Mouse (Mus musculus) left cerebral cortex, postnatal 14 days (tissue): ENCODE results near the gene Ror1. TPM values are rescaled to one million over a fixed set of nuclear protein-coding genes. Genes with fewer than 3 reads are reported as not detected.

Experiments
- DNase-seq, 2 experiments: peaks; one replicate each; pipeline ENCODE4 v3.0.0; 2021 to 2022; ENCODE audit warnings: low spot score in 2 of 2, mixed read lengths in 1 of 2
- intact Hi-C: fragments of 180-260 bp; cut with DNase I; formaldehyde crosslinking; loops from one replicate; pipeline ENCODE4 v1.15.1; 2025
- total RNA-seq, 2 experiments: library from RNA; stranded (reverse); gene quantifications; 2 replicates each; pipeline ENCODE4 v1.2.3; 2021

Ror1 gene
- total RNA-seq, 2 experiments from 2014 or later, result 1.0 to 1.2 TPM

DNA sequence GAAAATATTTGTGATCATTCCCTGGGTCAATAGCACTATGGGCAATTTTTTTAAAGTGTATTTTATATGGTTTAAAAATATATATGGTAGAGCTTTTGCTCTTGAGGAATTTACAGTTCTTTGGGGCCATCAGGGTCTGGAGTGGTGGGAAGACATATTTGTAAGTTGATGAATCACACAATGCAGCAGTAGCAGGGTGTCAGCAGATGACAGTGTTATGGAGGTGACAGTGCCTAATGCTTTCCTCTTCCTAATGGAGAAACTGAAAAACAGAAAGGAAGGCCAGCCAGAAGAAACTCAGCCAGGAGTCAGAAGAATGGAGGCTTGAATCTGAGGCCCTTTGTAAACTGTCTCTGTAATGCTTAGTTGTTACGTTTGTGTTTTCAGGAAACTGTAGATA is 181.4 kb downstream of the Ror1 start:
- intact Hi-C loops, result no loop called here
- no peak for DNase-seq

- DNase-seq, result no peak
- intact Hi-C loops, result no loop called here
Observed at GRCm38 (mm10) chr4:100283171-100283880, 187.7 kb downstream of the Ror1 start.

- DNase-seq, result no peak
- intact Hi-C loops, result no loop called here
Observed at GRCm38 (mm10) chr4:100284528-100284927, 188.9 kb downstream of the Ror1 start.

- no peak for DNase-seq
- intact Hi-C loops, result no loop called here
Observed at GRCm38 (mm10) chr4:100286111-100286541, 190.5 kb downstream of the Ror1 start.

DNA sequence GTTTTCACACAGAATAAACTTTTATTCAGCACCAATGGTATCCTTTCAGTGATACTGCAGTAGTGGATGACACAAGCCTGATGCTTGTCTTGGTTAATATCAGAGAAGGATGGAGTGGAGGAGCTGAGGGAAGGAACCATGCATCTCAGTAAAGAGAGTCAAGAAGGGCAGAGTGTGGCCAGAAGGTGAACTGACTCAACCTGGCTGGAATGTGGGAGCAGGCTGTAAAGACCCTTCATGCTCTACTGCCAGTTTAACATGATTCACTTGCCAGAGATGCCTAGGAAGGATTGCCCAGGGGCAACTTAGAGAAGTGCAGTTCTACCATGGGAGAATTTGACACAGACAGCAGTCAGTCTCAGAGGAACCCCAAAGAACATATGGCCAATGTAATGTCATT is 191.2 kb downstream of the Ror1 start:
- no peak for DNase-seq
- intact Hi-C loops, result no loop called here

DNA sequence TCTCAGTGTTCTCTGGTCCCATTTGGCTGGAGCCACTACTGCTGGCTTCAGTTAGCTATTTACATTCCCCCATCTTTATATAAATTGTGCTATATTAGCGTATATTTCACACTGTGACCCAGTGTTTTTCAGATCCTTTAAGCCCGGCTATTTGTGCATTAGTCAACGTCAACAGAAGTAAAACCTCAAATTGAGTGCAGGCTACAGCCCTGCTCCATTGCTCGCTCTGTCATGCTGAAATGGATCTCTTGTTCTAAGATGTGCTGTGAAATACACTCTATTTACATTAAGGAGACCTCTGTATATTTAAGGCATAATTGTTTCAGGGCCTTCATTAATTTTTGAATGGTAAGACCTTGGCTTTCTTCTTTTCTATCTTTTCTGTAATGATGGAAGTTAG is 192.2 kb downstream of the Ror1 start:
- intact Hi-C loops, result no loop called here
- DNase-seq, result no peak

GRCm38 (mm10) chr4:100291015-100291651 is 195.5 kb downstream of the Ror1 start:
- DNase-seq, result no peak
- intact Hi-C loops, result no loop called here

DNA sequence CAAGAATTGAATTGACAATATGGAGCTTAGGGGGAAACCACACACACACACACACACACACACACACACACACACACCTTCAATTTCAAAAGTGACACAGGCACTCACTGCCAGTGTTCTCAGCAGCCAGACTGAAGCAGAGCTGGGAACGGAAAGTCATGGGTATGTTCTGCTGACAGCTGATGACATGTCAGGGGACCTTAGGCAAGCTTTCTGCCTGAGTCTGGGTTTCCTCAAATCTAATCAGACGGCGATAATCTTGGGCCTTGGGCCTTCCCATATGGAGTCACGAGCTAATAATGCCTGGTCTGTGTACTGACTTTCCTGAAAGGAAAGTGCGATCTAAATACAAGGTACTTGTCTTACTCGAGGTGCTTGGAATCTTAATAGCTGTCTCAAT is 202.1 kb downstream of the Ror1 start:
- intact Hi-C loops, result no loop called here
- DNase-seq, result no peak

- intact Hi-C loops, result no loop called here
- DNase-seq, result no peak
Observed at GRCm38 (mm10) chr4:100298566-100298965, 203.0 kb downstream of the Ror1 start.

DNA sequence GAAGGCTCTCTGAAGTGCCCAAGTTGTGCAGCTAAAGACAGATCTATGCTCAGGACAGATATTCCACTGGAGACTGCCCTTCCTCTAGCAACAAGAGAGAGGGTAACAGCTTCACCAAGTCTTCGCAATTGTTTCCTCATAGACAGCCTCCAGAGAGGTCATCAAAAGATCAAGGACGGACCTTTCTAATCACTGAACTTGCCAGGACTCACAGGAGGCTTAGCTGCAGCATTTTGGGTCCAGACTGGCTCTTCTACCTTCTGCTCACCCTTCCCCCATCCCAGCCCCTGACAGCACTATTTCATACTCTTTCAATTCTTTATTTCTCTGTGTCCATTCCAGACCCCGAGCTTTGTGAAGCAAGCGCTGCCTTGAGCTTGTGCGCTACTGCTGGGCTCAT is 204.6 kb downstream of the Ror1 start:
- no peak for DNase-seq
- intact Hi-C loops, result no loop called here

- intact Hi-C loops, result no loop called here
- DNase-seq, result no peak
Observed at GRCm38 (mm10) chr4:100301423-100301822, 205.8 kb downstream of the Ror1 start.

- DNase-seq, result no peak
- intact Hi-C loops, result no loop called here
Observed at GRCm38 (mm10) chr4:100307365-100307764, 211.8 kb downstream of the Ror1 start.

DNA sequence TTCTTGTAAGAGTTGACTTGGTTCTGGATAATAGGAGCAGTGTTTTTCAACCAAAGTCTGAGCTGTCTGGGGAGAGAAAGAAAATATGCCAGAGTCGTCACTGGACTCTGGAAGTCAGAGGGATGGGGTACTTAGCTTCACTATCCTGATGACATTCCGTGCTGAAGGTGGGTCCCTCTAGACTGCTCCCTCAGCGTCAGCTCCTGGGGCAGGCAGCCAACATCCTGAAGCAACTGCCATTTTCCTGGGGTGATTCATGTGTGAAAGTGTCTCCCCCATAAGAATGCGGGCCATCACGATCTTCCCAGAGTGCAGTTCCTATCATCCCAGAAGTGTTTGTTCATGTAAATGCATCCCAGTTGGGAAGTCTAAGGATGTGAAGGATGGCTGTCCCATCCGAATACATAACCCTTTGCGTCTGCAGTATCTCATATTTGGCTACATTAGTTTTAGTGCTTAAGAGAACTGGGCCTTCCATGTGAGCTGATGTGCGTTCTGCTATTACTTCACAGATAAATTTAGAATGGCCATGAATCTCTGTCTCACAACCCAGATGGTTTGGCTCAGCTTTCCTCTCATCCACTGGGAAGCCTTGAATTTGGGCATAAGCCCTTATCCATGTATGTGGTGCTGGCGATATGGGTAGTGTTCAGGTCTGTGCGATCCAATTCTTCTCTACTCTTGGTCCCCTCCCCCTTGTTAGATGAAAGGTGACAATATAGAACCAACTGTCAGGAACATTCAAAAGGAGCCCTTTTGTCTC is 216.4 kb downstream of the Ror1 start:
- peak; percentile 5 to 29 for DNase-seq
- intact Hi-C loops, result no loop called here

DNA sequence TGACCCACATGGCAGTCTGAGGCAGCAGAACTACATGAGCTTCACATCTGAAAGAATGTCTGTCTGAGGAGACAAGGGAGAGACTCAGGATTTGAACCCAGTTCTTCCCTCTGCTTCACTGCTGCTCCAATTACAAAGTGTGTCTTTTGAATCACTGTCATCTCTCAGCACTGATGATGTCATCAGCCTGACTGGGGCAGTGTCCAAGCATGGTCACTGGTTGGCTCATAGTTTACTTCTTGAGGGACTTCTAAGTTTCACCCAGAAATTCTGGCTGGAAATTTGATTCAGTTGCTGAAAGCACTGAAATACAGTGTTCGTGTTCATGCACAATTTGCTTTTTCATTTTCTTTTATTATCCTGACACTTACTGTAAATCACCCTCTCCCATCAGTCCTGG is 219.5 kb downstream of the Ror1 start:
- DNase-seq, result no peak
- intact Hi-C loops, result no loop called here

DNA sequence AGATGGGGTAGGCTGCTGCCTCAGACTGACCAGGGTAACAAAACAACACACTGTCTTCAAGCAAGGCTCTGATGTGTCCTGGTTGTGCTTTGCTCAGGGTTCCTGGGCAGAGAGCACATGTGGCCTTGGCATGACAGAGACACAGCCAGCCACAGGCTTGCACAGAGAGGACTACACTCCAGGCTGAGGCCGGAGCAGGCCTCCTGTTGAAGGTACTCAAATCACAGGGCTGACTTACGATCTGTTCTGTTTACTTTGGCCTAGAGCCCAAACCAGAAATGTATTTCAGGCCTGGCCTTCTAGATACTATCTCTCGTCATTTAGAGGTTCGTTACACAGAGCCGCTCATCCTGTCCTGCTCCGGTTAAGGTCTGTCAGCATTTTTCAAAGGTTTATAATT is 226.2 kb downstream of the Ror1 start:
- intact Hi-C loops, result no loop called here
- no peak for DNase-seq

DNA sequence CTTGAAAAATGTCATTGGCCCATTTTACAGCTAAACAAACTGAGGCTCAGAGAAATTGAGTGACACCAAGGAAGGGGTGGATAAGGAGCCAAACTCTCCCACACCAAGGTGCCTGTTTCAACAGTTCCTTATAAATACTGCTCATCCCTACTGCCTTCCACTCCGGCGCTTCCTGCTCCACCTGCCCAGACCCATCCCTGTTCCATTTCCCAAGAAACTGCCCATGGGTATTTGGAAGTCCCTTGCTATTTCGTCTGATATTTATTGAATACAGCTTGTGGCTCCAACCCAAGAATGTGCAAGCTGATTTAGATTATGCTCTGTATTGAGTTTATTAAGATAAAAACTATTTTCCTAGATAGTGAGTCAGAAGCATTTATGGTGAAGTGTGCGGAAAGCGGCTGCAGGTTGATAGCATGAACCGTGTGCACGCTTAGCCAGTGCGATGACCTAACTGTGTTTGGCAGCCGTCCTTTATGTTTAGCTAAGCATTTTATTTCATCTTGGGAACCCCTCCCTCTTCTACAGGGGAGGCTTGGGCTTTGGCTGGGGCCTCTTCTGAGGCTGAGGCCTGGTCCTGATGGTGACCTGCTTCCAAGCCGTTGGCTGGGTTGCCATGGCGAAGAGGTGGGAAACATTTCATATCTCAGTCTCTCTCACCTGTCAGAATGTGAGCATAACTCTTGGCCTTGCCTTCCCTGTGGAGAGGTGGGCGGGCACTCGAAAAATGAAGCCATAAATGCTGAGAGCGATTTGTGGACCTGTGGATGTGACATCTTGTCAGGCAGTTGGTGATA is 229.3 kb downstream of the Ror1 start:
- DNase-seq, result no peak
- intact Hi-C loops, result no loop called here

- intact Hi-C loops, result no loop called here
- no peak for DNase-seq
Observed at GRCm38 (mm10) chr4:100328361-100328970, 232.9 kb downstream of the Ror1 start.

GRCm38 (mm10) chr4:100335168-100335567 is 239.6 kb downstream of the Ror1 start:
- intact Hi-C loops, result no loop called here
- no peak for DNase-seq

DNA sequence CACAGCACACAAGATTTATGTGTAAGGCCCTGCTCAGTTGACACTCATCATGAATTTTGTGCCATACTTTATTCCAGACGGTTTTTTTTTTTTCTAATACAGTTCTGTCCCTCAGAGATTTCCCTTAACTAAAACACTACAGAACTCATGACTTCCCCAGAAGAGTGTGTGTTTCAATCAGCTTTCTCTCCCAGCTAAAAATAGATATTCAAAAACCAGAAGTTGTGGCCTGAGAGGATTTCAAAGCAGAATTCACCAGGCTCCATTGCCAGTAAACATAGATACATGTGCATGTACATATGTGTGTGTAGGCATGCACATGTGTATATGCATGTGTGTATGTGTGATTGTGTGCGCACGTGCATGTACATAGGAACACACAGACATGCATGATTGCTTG is 252.2 kb downstream of the Ror1 start:
- no peak for DNase-seq
- intact Hi-C loops, result no loop called here
